Mouse (Mus musculus): ENCODE results near the gene Apoa1. TPM values are rescaled to one million over a fixed set of nuclear protein-coding genes. Genes with fewer than 3 reads are reported as not detected.

Gene Apoa1
- polyA plus RNA-seq, 1 experiment from 2014 or later: 28,927 TPM

DNA sequence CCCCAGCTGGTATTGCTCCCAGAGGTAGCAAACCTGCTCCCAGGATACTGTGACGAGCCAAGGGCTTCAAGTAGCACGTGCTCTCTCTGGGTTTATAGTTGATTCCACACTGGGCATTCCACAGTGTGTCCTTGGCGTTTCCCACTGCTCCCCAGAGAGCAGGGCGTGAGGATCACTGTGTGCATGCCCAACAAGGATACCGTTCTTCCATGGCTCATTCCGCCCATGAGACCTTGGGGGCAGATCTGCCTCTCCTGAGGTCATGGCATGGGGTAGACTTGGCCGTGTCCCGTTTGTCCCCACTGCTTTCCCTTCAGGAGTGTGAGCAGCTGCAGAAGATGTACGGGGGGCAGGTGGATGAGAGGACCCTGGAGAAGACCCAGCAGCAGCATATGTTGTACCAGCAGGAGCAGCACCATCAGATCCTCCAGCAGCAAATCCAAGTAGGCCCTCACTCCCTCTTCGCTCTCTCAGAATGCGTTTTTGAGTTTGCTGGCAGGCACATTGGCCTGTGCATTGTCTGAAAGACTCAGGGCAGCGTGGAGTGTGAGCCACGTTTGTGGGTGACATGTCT, 19.9 kb upstream of the Apoa1 start:
- H3K4me1 ChIP-seq (replicated peaks; ENCODE audit: control insufficient read depth, insufficient read depth, low read length): 0 out of 2 replicates have a peak, but pooled peaks cover 7% of the 10 kb centered on the region
- no peak for TF ChIP-seq CTCF (IDR thresholded peaks at IDR 0.05; ENCODE audit: low read depth)
- no peak overlapping the region for H3K27ac ChIP-seq (ENCODE audit: low read depth, low read length)
- no peak for ATAC-seq
- 87% methylated on average over 13 of the region's 13 CpGs for WGBS
- no peak overlapping the region for H3K9ac ChIP-seq (ENCODE audit: low read depth, low read length)
- no peaks in the 10 kb centered on the region for H3K27me3 ChIP-seq (replicated peaks; ENCODE audit: control insufficient read depth, insufficient read depth, low read length)
- peaks cover 58% of the 10 kb centered on the region for H3K36me3 ChIP-seq (ENCODE audit: control insufficient read depth, insufficient read depth)
- no peak overlapping the region for H3K4me3 ChIP-seq (ENCODE audit: low read depth, low read length)
- no peaks in the 10 kb centered on the region for H3K9me3 ChIP-seq (ENCODE audit: control insufficient read depth)
- H3K4me2 ChIP-seq (replicated peaks; ENCODE audit: low read depth): no peak overlapping the region

DNA sequence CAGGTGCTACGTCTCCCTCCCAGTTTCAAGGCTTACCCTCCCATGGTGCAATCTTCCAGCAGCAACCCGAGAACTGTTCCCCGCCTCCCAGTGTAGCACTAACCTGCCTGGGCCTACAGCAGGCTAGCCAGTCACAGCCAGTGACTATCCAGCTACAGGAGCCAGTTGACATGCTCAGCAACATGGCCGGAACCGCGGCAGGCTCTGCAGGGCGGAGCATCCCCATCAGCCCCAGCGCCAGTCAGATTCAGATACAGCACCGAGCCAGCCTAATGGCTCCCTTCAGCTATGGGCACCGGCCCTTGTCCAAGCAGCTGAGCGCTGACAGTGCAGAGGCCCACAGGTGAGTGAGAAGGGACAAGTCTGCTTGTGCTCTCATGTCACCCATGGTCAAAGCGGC, 17.9 kb upstream of the Apoa1 start:
- H3K36me3 ChIP-seq (ENCODE audit: control insufficient read depth, insufficient read depth): peaks cover 60% of the 10 kb centered on the region
- WGBS: 90% methylated on average over 12 of the region's 12 CpGs
- H3K27ac ChIP-seq (ENCODE audit: low read depth, low read length): no peak overlapping the region
- H3K4me1 ChIP-seq (replicated peaks; ENCODE audit: control insufficient read depth, insufficient read depth, low read length): 0 out of 2 replicates have a peak, but pooled peaks cover 7% of the 10 kb centered on the region
- no peak for ATAC-seq
- H3K4me3 ChIP-seq (ENCODE audit: low read depth, low read length): no peak overlapping the region
- H3K4me2 ChIP-seq (replicated peaks; ENCODE audit: low read depth): no peak overlapping the region
- no peaks in the 10 kb centered on the region for H3K9me3 ChIP-seq (ENCODE audit: control insufficient read depth)
- no peak for TF ChIP-seq CTCF (IDR thresholded peaks at IDR 0.05; ENCODE audit: low read depth)
- H3K9ac ChIP-seq (ENCODE audit: low read depth, low read length): no peak overlapping the region
- no peaks in the 10 kb centered on the region for H3K27me3 ChIP-seq (replicated peaks; ENCODE audit: control insufficient read depth, insufficient read depth, low read length)

DNA sequence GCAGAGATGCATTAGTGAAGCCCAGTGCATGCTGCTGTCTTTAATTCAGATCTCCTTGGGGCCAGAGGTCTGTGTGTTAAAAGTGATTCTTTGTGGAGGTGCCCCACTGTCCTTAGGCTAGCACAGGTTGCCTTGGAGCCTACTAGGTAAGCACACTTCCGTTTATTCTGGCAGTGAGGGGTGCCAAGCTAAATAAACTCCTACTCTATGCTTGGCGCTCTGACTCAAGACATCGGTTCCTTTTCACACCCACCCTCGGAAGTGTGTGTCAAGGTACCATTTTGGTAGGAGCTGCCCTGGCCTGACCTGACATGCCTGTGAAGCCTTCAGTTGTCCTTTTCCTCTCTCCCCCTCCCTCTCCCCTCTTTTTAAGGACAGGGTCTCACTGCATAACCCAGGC, 14.1 kb upstream of the Apoa1 start:
- H3K4me1 ChIP-seq (replicated peaks; ENCODE audit: control insufficient read depth, insufficient read depth, low read length): no peaks in the 10 kb centered on the region
- H3K27me3 ChIP-seq (replicated peaks; ENCODE audit: control insufficient read depth, insufficient read depth, low read length): no peaks in the 10 kb centered on the region
- no peak overlapping the region for H3K4me2 ChIP-seq (replicated peaks; ENCODE audit: low read depth)
- WGBS: 80% methylated on average over 4 of the region's 4 CpGs
- no peak overlapping the region for H3K9ac ChIP-seq (ENCODE audit: low read depth, low read length)
- H3K27ac ChIP-seq (ENCODE audit: low read depth, low read length): no peak overlapping the region
- ATAC-seq: no peak
- H3K36me3 ChIP-seq (ENCODE audit: control insufficient read depth, insufficient read depth): peaks cover 55% of the 10 kb centered on the region
- H3K9me3 ChIP-seq (ENCODE audit: control insufficient read depth): no peaks in the 10 kb centered on the region
- H3K4me3 ChIP-seq (ENCODE audit: low read depth, low read length): no peak overlapping the region
- TF ChIP-seq CTCF (IDR thresholded peaks at IDR 0.05; ENCODE audit: low read depth): no peak

DNA sequence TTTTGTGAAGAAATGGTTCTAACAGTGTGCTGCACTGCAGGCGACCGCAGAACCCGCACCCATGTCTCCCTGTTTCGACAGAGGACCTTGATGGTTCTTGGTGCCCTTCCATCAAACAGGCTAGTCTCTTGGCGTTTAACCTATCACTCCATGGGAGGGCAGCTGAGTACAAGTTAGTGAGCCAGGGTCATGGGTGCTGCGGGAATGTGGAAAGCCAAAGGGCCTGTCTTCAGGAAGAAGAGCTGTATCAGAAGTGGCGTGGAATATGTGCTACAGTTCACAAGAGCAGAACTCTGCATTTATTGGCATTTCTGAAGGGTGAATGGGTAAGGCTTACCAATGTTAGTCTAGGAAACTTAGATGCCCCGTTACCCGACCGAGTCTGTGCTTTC, 13.4 kb upstream of the Apoa1 start:
- Histone ChIP-seq H3K36me3 (ENCODE audit: control insufficient read depth, insufficient read depth) (peaks cover 57% of the 10 kb centered on the region), H3K27me3 (replicated peaks; ENCODE audit: control insufficient read depth, insufficient read depth, low read length) (no peaks in the 10 kb centered on the region), H3K4me2 (replicated peaks; ENCODE audit: low read depth) (no peak overlapping the region), H3K9ac (ENCODE audit: low read depth, low read length) (no peak overlapping the region), H3K9me3 (ENCODE audit: control insufficient read depth) (no peaks in the 10 kb centered on the region), H3K4me1 (replicated peaks; ENCODE audit: control insufficient read depth, insufficient read depth, low read length) (no peaks in the 10 kb centered on the region), H3K27ac (ENCODE audit: low read depth, low read length) (peak overlapping the region; percentile 68), H3K4me3 (ENCODE audit: low read depth, low read length) (no peak overlapping the region)
- ATAC-seq: no peak
- 85% methylated on average over 10 of the region's 10 CpGs for WGBS
- no peak for TF ChIP-seq CTCF (IDR thresholded peaks at IDR 0.05; ENCODE audit: low read depth)

DNA sequence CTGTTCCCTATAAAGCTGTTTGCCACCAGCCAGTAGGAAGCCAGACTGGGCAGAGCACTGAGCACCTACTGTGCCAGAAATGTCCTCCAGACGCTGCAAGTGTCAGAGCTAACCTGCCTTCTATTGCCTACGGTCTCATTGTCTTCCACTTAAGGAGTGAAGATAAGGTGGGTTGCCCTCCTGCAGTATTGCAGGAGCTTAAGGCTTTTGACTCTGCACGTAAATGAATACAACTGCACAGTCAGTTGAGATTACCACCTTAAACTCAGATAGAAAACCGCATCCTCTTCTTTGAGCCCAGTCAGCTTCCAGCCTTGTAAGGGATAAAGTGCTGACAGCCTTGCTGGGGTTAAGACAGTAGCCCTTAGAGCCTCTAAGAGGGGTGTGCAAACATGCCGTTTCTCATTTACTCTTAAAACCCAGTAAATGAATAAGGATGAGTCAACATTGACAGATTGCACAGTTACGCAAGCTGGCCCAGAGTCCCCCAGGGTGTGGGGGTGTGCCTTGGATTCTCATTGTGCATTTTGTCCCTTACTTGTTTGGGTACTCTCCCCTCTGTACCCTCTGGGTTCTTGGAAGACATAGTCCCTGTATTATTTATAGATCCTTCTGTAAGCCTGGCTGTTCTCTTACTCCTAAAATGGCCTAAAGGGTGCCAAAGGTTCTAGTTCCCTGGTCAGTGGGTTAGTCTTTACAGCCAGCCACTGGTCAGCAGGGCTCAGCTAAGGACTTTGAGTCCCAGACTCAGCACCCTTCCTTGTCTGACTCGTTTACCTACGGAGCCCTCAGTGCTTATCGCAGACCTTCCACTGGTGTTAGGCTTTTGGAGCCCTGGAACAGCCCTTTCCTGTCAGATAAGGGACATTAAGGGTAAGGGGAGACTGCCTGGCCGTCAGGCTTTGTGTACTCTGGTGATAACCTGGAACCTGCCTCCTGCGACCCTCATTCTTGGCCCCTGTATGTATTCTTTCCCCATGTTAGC, 12.8 kb upstream of the Apoa1 start:
- Histone ChIP-seq H3K4me3 (ENCODE audit: low read depth, low read length) (no peak overlapping the region), H3K4me2 (replicated peaks; ENCODE audit: low read depth) (no peak overlapping the region), H3K27me3 (replicated peaks; ENCODE audit: control insufficient read depth, insufficient read depth, low read length) (no peaks in the 10 kb centered on the region), H3K9me3 (ENCODE audit: control insufficient read depth) (no peaks in the 10 kb centered on the region), H3K36me3 (ENCODE audit: control insufficient read depth, insufficient read depth) (peaks cover 56% of the 10 kb centered on the region), H3K27ac (ENCODE audit: low read depth, low read length) (peak overlapping the region; percentile 68), H3K4me1 (replicated peaks; ENCODE audit: control insufficient read depth, insufficient read depth, low read length) (no peaks in the 10 kb centered on the region), H3K9ac (ENCODE audit: low read depth, low read length) (no peak overlapping the region)
- TF ChIP-seq CTCF (IDR thresholded peaks at IDR 0.05; ENCODE audit: low read depth): no peak
- peak; percentile 61 for ATAC-seq
- WGBS: 36% methylated on average over 11 of the region's 11 CpGs

DNA sequence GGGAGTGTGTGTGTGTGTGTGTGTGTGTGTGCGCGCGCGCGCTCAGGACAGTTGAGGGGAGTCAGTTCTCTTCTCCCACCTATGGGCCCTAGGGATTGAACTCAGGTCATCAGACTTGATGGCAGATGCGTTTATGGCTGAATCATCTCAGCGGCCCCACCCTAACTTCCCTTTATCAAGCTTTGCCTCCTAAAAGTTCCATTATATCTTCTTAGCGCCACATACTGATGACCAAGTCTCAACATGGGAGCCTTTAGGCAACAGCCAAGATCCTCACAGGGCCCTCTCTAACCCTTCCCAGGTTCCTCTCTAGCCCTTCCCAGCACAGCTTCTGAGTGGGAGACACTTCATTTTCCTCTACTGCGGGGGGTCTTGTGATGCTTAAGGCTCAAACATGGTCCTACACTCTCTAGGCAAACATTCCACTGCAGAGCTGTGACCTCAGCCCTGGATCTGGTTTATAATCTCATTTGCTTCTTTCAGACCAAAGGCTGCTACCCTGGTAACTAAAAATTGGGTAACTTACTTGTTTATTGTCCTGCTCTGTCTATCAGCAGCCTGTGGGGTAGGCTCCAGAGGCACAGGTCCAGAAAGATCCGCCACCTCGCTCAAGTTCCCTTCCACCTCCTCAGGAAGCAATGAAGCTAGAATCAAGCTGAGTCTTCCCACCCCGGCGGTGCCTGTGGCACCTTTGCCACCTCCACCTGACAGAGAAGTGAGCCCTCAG, 11.5 kb upstream of the Apoa1 start:
- Histone ChIP-seq H3K4me3 (ENCODE audit: low read depth, low read length) (no peak overlapping the region), H3K27ac (ENCODE audit: low read depth, low read length) (peak overlapping the region; percentile 68; the same call in 1 of the 2 replicates), H3K4me1 (replicated peaks; ENCODE audit: control insufficient read depth, insufficient read depth, low read length) (no peaks in the 10 kb centered on the region), H3K4me2 (replicated peaks; ENCODE audit: low read depth) (no peak overlapping the region), H3K9me3 (ENCODE audit: control insufficient read depth) (no peaks in the 10 kb centered on the region), H3K36me3 (ENCODE audit: control insufficient read depth, insufficient read depth) (peaks cover 57% of the 10 kb centered on the region), H3K27me3 (replicated peaks; ENCODE audit: control insufficient read depth, insufficient read depth, low read length) (no peaks in the 10 kb centered on the region), H3K9ac (ENCODE audit: low read depth, low read length) (no peak overlapping the region)
- TF ChIP-seq CTCF (IDR thresholded peaks at IDR 0.05; ENCODE audit: low read depth): no peak
- WGBS: 76% methylated on average over 13 of the region's 13 CpGs
- no peak for ATAC-seq

All from intestine, postnatal 0 days (tissue).